Mouse (Mus musculus) hindbrain, embryonic 12.5 days (tissue): ENCODE data around the gene Zbtb1. TPM values are rescaled to one million over a fixed set of nuclear protein-coding genes. Genes with fewer than 3 reads are reported as not detected.
A peak's percentile ranks its signal among the peaks of the same experiment; 100 is the strongest.

Experiments
- ATAC-seq: fragments of 200-750 bp; cut with Nextera tagmentation; 2 replicates; pipeline ENCODE4 v1.8.0; 2017; ENCODE audit warnings: moderate TSS enrichment; ENCODE audit not compliant: low FRiP score
- H3K27ac ChIP-seq: fragments of 300-500 bp; sonication (generic); 2 replicates; pipeline ENCODE4 v1.5.1; 2016; ENCODE audit warnings: mild to moderate bottlenecking
- H3K27me3 ChIP-seq: fragments of 300-500 bp; sonication (generic); 2 replicates; pipeline ENCODE4 v1.6.1; 2016; ENCODE audit warnings: mild to moderate bottlenecking
- H3K36me3 ChIP-seq: fragments of 300-500 bp; sonication (generic); 2 replicates; pipeline ENCODE4 v1.6.1; 2016; ENCODE audit warnings: mild to moderate bottlenecking
- H3K4me1 ChIP-seq: fragments of 300-500 bp; sonication (generic); 2 replicates; pipeline ENCODE4 v1.6.1; 2016
- H3K4me2 ChIP-seq: fragments of 300-500 bp; sonication (generic); replicated peaks from 2 replicates; pipeline ENCODE4 v1.6.1; 2016; ENCODE audit warnings: mild to moderate bottlenecking
- H3K4me3 ChIP-seq: fragments of 300-500 bp; sonication (generic); 2 replicates; pipeline ENCODE4 v1.5.1; 2016; ENCODE audit warnings: mild to moderate bottlenecking
- H3K9ac ChIP-seq: fragments of 300-500 bp; sonication (generic); 2 replicates; pipeline ENCODE4 v1.6.1; 2016; ENCODE audit warnings: mild to moderate bottlenecking, moderate library complexity
- H3K9me3 ChIP-seq: fragments of 300-500 bp; sonication (generic); replicated peaks from 2 replicates; pipeline ENCODE4 v1.6.1; 2016; ENCODE audit warnings: mild to moderate bottlenecking
- WGBS: fragments of 180-500 bp; shearing (Covaris S2); methylation state at CpG from one replicate; pipeline ENCODE4 v1.1.7; 2016; 5-methylcytosine and 5-hydroxymethylcytosine counted together
- polyA plus RNA-seq: library from polyadenylated mRNA; unstranded; fragments of >200 nt; fragmentation: Nextera tagmentation; extraction: Ambion mirVana; gene quantifications from 2 replicates; pipeline ENCODE4 v1.2.1, GENCODE M21; 2016

The Zbtb1 gene
- 8.3 and 8.6 TPM in 2 replicates for polyA plus RNA-seq

DNA sequence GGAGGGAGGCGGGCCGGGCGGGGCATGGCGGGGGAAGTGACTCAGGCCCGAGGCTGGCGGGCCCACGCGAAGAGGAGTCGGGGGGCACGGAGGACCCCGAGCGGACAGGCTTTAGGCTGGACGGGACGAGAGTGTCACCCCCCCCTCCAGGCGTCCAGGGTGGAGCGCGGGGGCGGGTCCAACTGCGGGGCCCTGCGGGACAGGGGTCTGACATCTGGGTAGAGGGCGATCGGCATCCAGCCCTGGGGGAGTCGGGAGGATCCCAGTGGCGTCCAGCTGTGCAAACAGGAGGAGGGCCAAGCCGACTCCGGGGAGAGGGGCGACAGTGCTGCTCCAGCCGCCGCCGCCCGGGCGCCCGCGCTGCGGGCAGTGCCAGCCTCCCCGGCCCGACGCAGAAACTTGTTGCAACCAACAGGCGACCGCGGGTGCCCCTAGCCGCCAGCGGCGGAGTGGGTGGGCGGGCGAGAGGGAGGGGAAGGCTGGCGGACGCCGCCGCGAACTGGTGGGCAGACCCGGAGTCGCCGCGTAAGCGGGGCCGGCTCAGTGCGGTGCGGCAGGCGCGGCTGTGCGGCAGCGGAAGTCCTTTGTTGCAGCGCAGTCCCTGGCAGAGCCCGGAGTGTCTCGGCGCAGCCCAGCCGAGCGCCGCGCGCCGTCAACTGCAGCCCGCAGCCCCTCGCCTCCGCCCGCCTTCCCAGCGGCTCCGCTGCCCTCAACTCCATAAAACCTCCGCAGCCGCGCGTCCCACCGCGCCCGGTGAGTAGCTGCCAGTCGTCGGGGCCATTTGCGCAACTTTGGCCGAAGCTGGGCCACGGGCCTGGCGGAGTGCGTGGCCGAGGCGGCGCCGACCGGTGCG is at the start of gene Zbtb1:
Gene Zbtb1 (plus strand): TSS at position 289 of the 853 bp plus-strand sequence.
- Histone ChIP-seq H3K9ac (peak within 1 kb of the TSS; percentile 94), H3K4me3 (peak within 1 kb of the TSS; percentile 90), H3K4me2 (peak within 1 kb of the TSS; percentile 81), H3K36me3 (no peaks in the 10 kb centered on the region), H3K4me1 (peaks cover 42% of the 10 kb centered on the region), H3K27ac (peak within 1 kb of the TSS; percentile 99), H3K27me3 (no peaks in the 10 kb centered on the region), H3K9me3 (no peaks in the 10 kb centered on the region)
- WGBS = under 1% methylated on average over 81 of the region's 99 CpGs
- ATAC-seq = peak; percentile 66

- WGBS = 3% methylated on average over 53 of the region's 53 CpGs
- Histone ChIP-seq H3K36me3 (peaks cover 11% of the 10 kb centered on the region; the same call in 1 of the 2 replicates), H3K9me3 (no peaks in the 10 kb centered on the region), H3K4me2 (peak within 1 kb of the TSS; percentile 88), H3K4me1 (no peaks in the 10 kb centered on the region), H3K27ac (peak within 1 kb of the TSS; percentile 44), H3K9ac (peak within 1 kb of the TSS; percentile 76), H3K4me3 (peak within 1 kb of the TSS; percentile 60), H3K27me3 (peaks cover 6% of the 10 kb centered on the region; the same call in 1 of the 2 replicates)
- peak; percentile 99 for ATAC-seq
These were observed 45.2 kb upstream of the Zbtb1 start, which contains the start of gene Akap5 for GRCm38 (mm10) chr12:76324679-76325431. Gene Akap5, plus strand, starts transcription at chr12:76324891.

DNA sequence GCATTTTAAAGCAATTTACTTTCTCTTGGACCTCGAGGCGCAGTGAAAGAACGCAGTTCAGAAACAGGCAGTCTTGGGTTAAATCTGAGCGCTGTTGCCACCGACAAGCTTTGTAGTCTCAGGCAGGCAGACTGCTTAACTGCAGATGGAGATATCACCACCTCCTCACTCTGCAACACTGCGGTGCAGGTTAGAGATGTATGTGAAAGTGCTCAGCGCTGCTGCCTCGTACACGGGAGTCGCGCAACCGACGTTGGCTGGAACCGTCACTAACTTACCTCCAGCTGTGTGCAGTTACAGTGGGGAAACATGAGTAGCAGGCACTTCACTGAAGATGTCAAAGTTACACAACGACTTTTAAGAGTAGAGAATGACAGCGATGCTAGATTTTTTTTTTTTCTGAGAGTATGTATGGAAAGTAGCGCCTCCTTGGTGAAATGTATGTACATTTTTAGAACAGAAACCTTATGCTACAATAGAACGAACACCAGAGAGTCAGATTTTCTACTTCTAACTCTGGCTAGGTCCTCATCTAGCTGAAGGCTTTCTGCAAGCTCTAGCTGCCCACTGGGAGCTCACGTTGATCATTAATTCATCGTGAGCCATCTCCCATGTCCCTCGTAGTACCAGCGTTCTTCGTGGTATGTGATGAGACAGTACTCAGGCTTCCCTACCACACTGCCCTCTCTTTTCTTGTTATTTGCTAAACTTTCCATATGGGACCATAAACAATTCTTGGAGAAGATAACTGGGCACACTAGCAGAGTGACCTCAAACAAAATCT is 43.4 kb upstream of the Zbtb1 start:
- no peak for ATAC-seq
- peaks cover 6% of the 10 kb centered on the region; the same call in 1 of the 2 replicates for H3K27me3 ChIP-seq
- 90% methylated on average over 23 of the region's 23 CpGs for WGBS
- H3K4me1 ChIP-seq = no peaks in the 10 kb centered on the region
- H3K9me3 ChIP-seq = no peaks in the 10 kb centered on the region
- peaks cover 8% of the 10 kb centered on the region; the same call in 1 of the 2 replicates for H3K36me3 ChIP-seq
- no peak overlapping the region for H3K4me2 ChIP-seq
- H3K27ac ChIP-seq = no peak overlapping the region
- no peak overlapping the region for H3K4me3 ChIP-seq
- H3K9ac ChIP-seq = no peak overlapping the region

- H3K4me3 ChIP-seq = no peak overlapping the region
- peaks cover 6% of the 10 kb centered on the region; the same call in 1 of the 2 replicates for H3K27me3 ChIP-seq
- H3K9ac ChIP-seq = no peak overlapping the region
- no peak overlapping the region for H3K4me2 ChIP-seq
- no peak for ATAC-seq
- H3K9me3 ChIP-seq = no peaks in the 10 kb centered on the region
- WGBS = 95% methylated on average over 6 of the region's 6 CpGs
- H3K27ac ChIP-seq = no peak overlapping the region
- no peaks in the 10 kb centered on the region for H3K4me1 ChIP-seq
- peaks cover 8% of the 10 kb centered on the region; the same call in 1 of the 2 replicates for H3K36me3 ChIP-seq
These were observed 41.3 kb upstream of the Zbtb1 start for GRCm38 (mm10) chr12:76328567-76329354.

DNA sequence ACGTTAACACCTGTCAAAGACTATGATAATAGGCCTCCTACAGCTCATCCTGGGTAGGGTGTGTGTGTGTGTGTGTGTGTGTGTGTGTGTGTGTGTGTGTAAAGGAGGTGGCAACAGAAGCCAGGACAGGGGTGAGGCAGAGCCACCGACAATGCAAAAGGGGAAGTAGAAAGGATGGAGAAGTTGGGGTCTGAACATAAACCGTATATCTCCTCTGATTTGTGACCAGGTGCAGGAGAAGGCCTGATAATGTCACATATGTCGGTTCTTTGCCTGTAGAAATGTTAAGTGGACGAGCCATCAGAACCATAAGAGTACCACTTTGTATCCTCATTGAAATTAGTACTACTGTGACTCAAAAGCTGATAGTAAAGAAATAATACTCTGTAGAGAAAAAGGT is 36.4 kb upstream of the Zbtb1 start:
- Histone ChIP-seq H3K9me3 (no peaks in the 10 kb centered on the region), H3K4me1 (no peaks in the 10 kb centered on the region), H3K4me2 (no peak overlapping the region), H3K36me3 (peaks cover 2% of the 10 kb centered on the region; the same call in 1 of the 2 replicates), H3K27ac (no peak overlapping the region), H3K27me3 (no peaks in the 10 kb centered on the region), H3K4me3 (no peak overlapping the region), H3K9ac (no peak overlapping the region)
- 95% methylated on average over 5 of the region's 5 CpGs for WGBS
- no peak for ATAC-seq

GRCm38 (mm10) chr12:76335641-76336040 is 34.4 kb upstream of the Zbtb1 start:
- Histone ChIP-seq H3K4me2 (no peak overlapping the region), H3K9me3 (no peaks in the 10 kb centered on the region), H3K27ac (no peak overlapping the region), H3K36me3 (no peaks in the 10 kb centered on the region), H3K4me1 (no peaks in the 10 kb centered on the region), H3K27me3 (no peaks in the 10 kb centered on the region), H3K9ac (no peak overlapping the region), H3K4me3 (no peak overlapping the region)
- no peak for ATAC-seq
- WGBS = 87% methylated on average over 5 of the region's 5 CpGs

DNA sequence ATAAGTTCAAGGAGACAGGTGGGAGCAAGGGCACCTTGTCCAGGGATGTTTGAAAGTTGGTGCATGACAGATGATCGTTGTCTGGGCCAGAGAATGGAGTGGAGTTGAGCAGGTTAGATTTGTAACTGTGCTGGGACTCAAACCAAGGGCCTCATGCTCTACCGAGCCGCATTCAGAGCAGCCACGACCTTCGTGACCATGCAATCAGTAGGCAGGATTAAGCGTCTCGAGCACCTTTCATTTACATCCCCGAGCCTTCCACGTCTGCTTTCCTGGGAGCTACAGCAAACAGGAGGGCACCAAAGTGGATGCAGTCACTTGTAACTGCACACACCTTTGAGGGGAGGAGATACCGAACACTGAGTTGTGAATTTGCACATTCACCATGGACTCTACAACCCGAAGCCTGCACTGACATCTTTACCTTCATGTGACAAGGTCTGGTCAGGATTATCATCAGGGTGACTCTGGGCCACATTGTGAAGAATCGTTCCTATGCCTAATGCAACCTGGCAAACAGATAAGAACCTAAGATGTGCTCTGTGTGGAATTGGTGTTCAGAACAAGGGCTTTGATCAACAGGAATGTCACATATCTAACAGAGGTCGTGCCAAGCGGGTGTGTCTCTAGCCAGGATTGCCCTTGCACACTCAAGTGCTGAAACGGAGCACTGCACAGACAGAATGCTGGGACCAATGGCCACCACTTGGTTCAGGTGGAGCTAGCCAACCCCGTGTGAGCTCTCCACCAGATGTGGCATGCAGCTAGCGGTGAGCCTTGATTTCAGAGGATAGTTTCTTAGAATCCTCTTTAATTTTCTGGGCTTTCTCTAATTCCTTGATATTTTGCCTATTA is 33.7 kb upstream of the Zbtb1 start:
- ATAC-seq = no peak
- 83% methylated on average over 17 of the region's 17 CpGs for WGBS

DNA sequence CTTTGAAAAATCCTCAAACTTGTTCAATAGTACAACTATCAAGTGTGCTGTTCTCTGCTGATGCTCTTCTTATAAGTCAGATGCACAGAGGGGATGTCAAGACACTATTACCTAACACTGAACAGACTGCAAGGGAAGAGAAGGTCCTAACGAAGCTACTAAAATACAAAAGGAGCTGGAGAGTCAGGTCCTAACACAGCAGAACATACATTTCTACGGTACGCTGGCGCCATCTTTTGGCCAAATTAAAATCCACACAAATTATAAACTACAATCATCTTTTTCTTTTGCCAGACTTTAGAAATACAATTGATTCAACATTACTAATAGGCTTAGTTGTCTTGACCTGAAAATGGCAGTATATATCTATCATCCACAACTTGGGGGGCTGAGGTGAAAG is 29.0 kb upstream of the Zbtb1 start:
- Histone ChIP-seq H3K4me3 (no peak overlapping the region), H3K4me1 (no peaks in the 10 kb centered on the region), H3K4me2 (no peak overlapping the region), H3K9ac (no peak overlapping the region), H3K9me3 (no peaks in the 10 kb centered on the region), H3K27ac (no peak overlapping the region), H3K36me3 (peaks cover 4% of the 10 kb centered on the region; the same call in 1 of the 2 replicates), H3K27me3 (no peaks in the 10 kb centered on the region)
- no peak for ATAC-seq
- 7% methylated on average over 4 of the region's 4 CpGs for WGBS

More for the DNA sequence above, 33.7 kb upstream of the Zbtb1 start:
- no peaks in the 10 kb centered on the region for H3K4me1 ChIP-seq
- no peaks in the 10 kb centered on the region for H3K9me3 ChIP-seq
- H3K27me3 ChIP-seq = no peaks in the 10 kb centered on the region
- no peak overlapping the region for H3K9ac ChIP-seq
- H3K36me3 ChIP-seq = no peaks in the 10 kb centered on the region
- H3K4me3 ChIP-seq = no peak overlapping the region
- H3K4me2 ChIP-seq = no peak overlapping the region
- H3K27ac ChIP-seq = no peak overlapping the region

GRCm38 (mm10) chr12:76345759-76346455 is 24.2 kb upstream of the Zbtb1 start:
- Histone ChIP-seq H3K9me3 (no peaks in the 10 kb centered on the region), H3K4me3 (no peak overlapping the region), H3K4me2 (no peak overlapping the region), H3K27ac (no peak overlapping the region), H3K27me3 (no peaks in the 10 kb centered on the region), H3K4me1 (no peaks in the 10 kb centered on the region), H3K9ac (no peak overlapping the region), H3K36me3 (peaks cover 31% of the 10 kb centered on the region)
- no peak for ATAC-seq
- WGBS = 89% methylated on average over 5 of the region's 6 CpGs

- Histone ChIP-seq H3K4me3 (no peak overlapping the region), H3K4me2 (no peak overlapping the region), H3K9ac (no peak overlapping the region), H3K36me3 (peaks cover 46% of the 10 kb centered on the region), H3K27ac (no peak overlapping the region), H3K27me3 (no peaks in the 10 kb centered on the region), H3K4me1 (no peaks in the 10 kb centered on the region), H3K9me3 (no peaks in the 10 kb centered on the region)
- WGBS = 73% methylated on average over 8 of the region's 8 CpGs
- ATAC-seq = no peak
These were observed 20.3 kb upstream of the Zbtb1 start for GRCm38 (mm10) chr12:76349680-76350220.
